Mouse (Mus musculus) thymus, adult 2 months (tissue): ENCODE measurements at regions not wholly inside any gene's neighbourhood (a gene's known extent, or its start where the extent isn't known, plus 50 kb on each side); places are given as distances from the start of the nearest gene placed in this dataset.

Experiments
- CTCF ChIP-seq: fragments of 200-500 bp; IDR thresholded peaks from 2 replicates; pipeline ENCODE4 v1.5.1; 2012; ENCODE audit warnings: mild to moderate bottlenecking, control low read depth, low read length, moderate library complexity, borderline replicate concordance; ENCODE audit not compliant: control insufficient read depth, poor library complexity, insufficient read depth; ENCODE audit errors: extremely low read depth
- POLR2A ChIP-seq: fragments of 200-500 bp; IDR thresholded peaks from 2 replicates; pipeline ENCODE4 v1.6.1; 2012; ENCODE audit warnings: mild to moderate bottlenecking, low read length, control low read depth, moderate library complexity; ENCODE audit not compliant: control insufficient read depth, poor library complexity, insufficient read depth; ENCODE audit errors: extremely low read depth

- TF ChIP-seq CTCF (no peak), POLR2A (no peak)
These were observed 1407.4 kb upstream of the Zeb2 start for GRCm38 (mm10) chr2:46524625-46525024.
